Mouse (Mus musculus) intestine, embryonic 14.5 days (tissue): Measurements from ENCODE around the gene Edem3. TPM values are rescaled to one million over a fixed set of nuclear protein-coding genes. Genes with fewer than 3 reads are reported as not detected.

ENCODE experiments used
- ATAC-seq: fragments of 200-750 bp; cut with Nextera tagmentation; replicated peaks from 2 replicates; pipeline ENCODE4 v1.8.0; 2017; ENCODE audit warnings: low read depth, moderate number of reproducible peaks, moderate TSS enrichment, moderate library complexity; ENCODE audit not compliant: low FRiP score, low TSS enrichment
- DNase-seq: peaks from one replicate; pipeline ENCODE4 v3.0.0-alpha.2; 2018; ENCODE audit warnings: low spot score
- H3K27ac ChIP-seq: fragments of 300-500 bp; sonication (generic); 2 replicates; pipeline ENCODE4 v1.5.1; 2014; ENCODE audit warnings: low read depth, mild to moderate bottlenecking, control low read depth
- H3K27me3 ChIP-seq: fragments of 300-500 bp; sonication (generic); replicated peaks from 2 replicates; pipeline ENCODE4 v1.6.1; 2014; ENCODE audit warnings: low read length, control low read depth; ENCODE audit not compliant: control insufficient read depth, insufficient read depth
- H3K36me3 ChIP-seq: fragments of 300-500 bp; sonication (generic); 2 replicates; pipeline ENCODE4 v1.6.1; 2014; ENCODE audit warnings: low read length, control low read depth; ENCODE audit not compliant: control insufficient read depth, insufficient read depth
- H3K4me1 ChIP-seq: fragments of 300-500 bp; sonication (generic); replicated peaks from 2 replicates; pipeline ENCODE4 v1.6.1; 2014; ENCODE audit warnings: low read length, control low read depth, mixed read lengths; ENCODE audit not compliant: control insufficient read depth, insufficient read depth
- H3K4me2 ChIP-seq: fragments of 300-500 bp; sonication (generic); 2 replicates; pipeline ENCODE4 v1.6.1; 2014; ENCODE audit warnings: low read length
- H3K4me3 ChIP-seq: fragments of 300-500 bp; sonication (generic); 2 replicates; pipeline ENCODE4 v1.5.1; 2014; ENCODE audit warnings: low read depth, low read length, control low read depth, mixed read lengths
- H3K9ac ChIP-seq: fragments of 300-500 bp; sonication (generic); 2 replicates; pipeline ENCODE4 v1.6.1; 2014; ENCODE audit warnings: mild to moderate bottlenecking, low read length
- H3K9me3 ChIP-seq: fragments of 300-500 bp; sonication (generic); 2 replicates; pipeline ENCODE4 v1.6.1; 2016; ENCODE audit warnings: low read length, control low read depth; ENCODE audit not compliant: control insufficient read depth
- WGBS: fragments of 180-500 bp; shearing (Covaris S2); extraction: QIAGEN DNeasy Blood & Tissue Kit; methylation state at CpG from one replicate; pipeline ENCODE4 v1.1.7; 2014; 5-methylcytosine and 5-hydroxymethylcytosine counted together
- polyA plus RNA-seq: library from polyadenylated mRNA; unstranded; fragments of >200 nt; fragmentation: Nextera tagmentation; extraction: Ambion mirVana; gene quantifications from 2 replicates; pipeline ENCODE4 v1.2.1, GENCODE M21; 2014

Gene Edem3
- 17.1 and 19.0 TPM in 2 replicates for polyA plus RNA-seq

- Histone ChIP-seq H3K36me3 (0 out of 2 replicates have a peak, but pooled peaks cover 3% of the 10 kb centered on the region), H3K4me3 (peak within 1 kb of the TSS; percentile 97), H3K4me1 (peaks cover 13% of the 10 kb centered on the region; the same call in 1 of the 2 replicates), H3K4me2 (peak within 1 kb of the TSS; percentile 88), H3K9ac (peak within 1 kb of the TSS; percentile 61), H3K9me3 (no peaks in the 10 kb centered on the region), H3K27me3 (no peaks in the 10 kb centered on the region), H3K27ac (peak within 1 kb of the TSS; percentile 44)
- WGBS, result under 1% methylated on average over 63 of the region's 64 CpGs
- peak; percentile 96 for DNase-seq
- peak; percentile 99 for ATAC-seq
Measured at GRCm38 (mm10) chr1:151754881-151755659, at the start of gene Edem3. Gene Edem3 (plus strand): TSS chr1:151755371.

GRCm38 (mm10) chr1:151705723-151706396, 49.3 kb upstream of the Edem3 start:
- H3K27ac ChIP-seq, result no peak overlapping the region
- WGBS, result 28% methylated on average over 11 of the region's 11 CpGs

DNA sequence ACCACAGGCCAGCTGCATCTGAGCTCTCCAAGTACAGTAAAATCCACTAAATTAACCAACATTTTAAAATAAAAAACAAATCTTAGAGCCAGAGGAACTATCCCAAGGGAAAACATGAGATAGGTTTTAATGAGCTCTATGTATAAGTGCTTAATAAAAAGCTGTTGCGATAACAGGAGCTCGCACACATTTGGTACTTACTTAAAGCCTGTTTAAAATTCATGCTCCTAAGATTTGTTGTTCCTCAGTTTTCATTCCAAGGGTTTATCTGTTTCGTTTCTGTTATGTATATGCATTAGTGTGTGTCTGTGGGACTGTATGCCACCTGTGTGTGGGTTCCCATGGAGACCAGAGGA, 48.8 kb upstream of the Edem3 start:
- no peaks in the 10 kb centered on the region for H3K36me3 ChIP-seq
- H3K9me3 ChIP-seq, result no peaks in the 10 kb centered on the region
- H3K9ac ChIP-seq, result no peak overlapping the region
- H3K4me1 ChIP-seq, result peaks cover 9% of the 10 kb centered on the region
- WGBS, result 81% methylated on average over 3 of the region's 3 CpGs
- H3K27ac ChIP-seq, result no peak overlapping the region
- H3K4me3 ChIP-seq, result no peak overlapping the region
- DNase-seq (no peak), ATAC-seq (no peak)
- H3K4me2 ChIP-seq, result no peak overlapping the region
- 0 out of 2 replicates have a peak, but pooled peaks cover 3% of the 10 kb centered on the region for H3K27me3 ChIP-seq

More at GRCm38 (mm10) chr1:151705723-151706396, 49.3 kb upstream of the Edem3 start:
- no peak overlapping the region for H3K4me2 ChIP-seq
- no peaks in the 10 kb centered on the region for H3K36me3 ChIP-seq
- DNase-seq (peak; percentile 89), ATAC-seq (peak; percentile 70)
- H3K9me3 ChIP-seq, result no peaks in the 10 kb centered on the region
- H3K4me1 ChIP-seq, result peaks cover 9% of the 10 kb centered on the region
- H3K9ac ChIP-seq, result no peak overlapping the region
- H3K4me3 ChIP-seq, result no peak overlapping the region
- 0 out of 2 replicates have a peak, but pooled peaks cover 5% of the 10 kb centered on the region for H3K27me3 ChIP-seq

DNA sequence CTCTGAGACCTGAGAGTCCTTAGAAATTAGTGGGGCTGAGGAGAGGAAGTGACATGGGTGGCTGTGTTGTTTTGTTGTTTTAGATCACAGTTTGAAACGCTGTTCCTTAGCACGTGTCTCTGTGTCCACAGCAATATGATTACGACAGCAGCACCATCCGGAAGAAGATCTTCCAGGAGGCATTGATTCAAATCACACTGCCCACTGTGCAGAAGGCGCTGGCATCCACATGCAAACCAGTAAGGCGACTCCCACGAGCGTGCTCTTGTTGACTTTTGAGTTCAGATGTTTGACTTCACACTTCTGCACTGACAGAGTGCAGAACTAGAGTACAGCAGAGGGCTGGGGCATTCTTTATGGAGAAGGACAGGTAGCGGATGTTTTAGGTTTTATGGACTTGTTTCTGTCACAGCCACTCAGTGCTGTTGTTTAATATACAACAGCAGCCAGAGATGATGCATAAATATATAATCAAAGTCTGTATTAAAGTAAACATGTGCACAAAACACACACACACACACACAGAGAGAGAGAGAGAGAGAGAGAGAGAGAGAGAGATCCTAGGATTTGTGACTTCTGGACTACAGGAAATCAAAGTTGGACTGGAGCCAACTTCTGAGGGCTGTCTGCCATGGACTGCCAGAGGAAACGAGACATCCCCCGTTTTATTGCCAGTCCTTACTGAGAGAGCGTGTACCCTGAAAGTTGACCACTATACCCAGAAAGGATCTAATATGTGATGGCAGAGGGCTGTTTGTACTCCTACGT, 46.0 kb upstream of the Edem3 start:
- H3K9me3 ChIP-seq, result no peaks in the 10 kb centered on the region
- H3K27me3 ChIP-seq, result 0 out of 2 replicates have a peak, but pooled peaks cover 2% of the 10 kb centered on the region
- no peak; the same call in 1 of the 2 replicates for ATAC-seq
- WGBS, result 21% methylated on average over 13 of the region's 13 CpGs
- H3K27ac ChIP-seq, result no peak overlapping the region
- H3K9ac ChIP-seq, result no peak overlapping the region
- peak overlapping the region; percentile 1; the same call in 1 of the 2 replicates for H3K4me2 ChIP-seq
- DNase-seq, result peak; percentile 63
- H3K4me1 ChIP-seq, result peaks cover 9% of the 10 kb centered on the region
- H3K36me3 ChIP-seq, result no peaks in the 10 kb centered on the region
- H3K4me3 ChIP-seq, result no peak overlapping the region

DNA sequence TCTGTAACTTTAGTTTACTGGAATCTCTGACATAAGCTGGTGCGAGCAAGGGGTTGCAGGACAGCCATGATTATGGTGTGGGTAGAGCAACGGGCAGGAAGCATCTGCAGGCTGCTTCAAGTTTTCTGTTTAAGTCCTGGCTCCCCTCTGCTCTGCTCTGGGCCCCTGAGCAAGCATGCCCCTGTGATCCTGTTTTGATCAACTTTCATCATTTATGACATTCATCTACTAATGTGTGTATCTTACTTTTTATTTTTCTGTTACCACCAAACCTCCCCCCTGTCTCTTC, 45.5 kb upstream of the Edem3 start:
- Histone ChIP-seq H3K9ac (no peak overlapping the region), H3K4me1 (peaks cover 9% of the 10 kb centered on the region), H3K9me3 (no peaks in the 10 kb centered on the region), H3K27me3 (0 out of 2 replicates have a peak, but pooled peaks cover 2% of the 10 kb centered on the region), H3K4me2 (peak overlapping the region; percentile 1; the same call in 1 of the 2 replicates), H3K36me3 (no peaks in the 10 kb centered on the region), H3K27ac (no peak overlapping the region), H3K4me3 (no peak overlapping the region)
- WGBS, result 29% methylated on average over 2 of the region's 2 CpGs
- ATAC-seq (no peak), DNase-seq (no peak)

- H3K36me3 ChIP-seq, result no peaks in the 10 kb centered on the region
- no peak overlapping the region for H3K9ac ChIP-seq
- 0 out of 2 replicates have a peak, but pooled peaks cover under 1% of the 10 kb centered on the region for H3K27me3 ChIP-seq
- H3K4me1 ChIP-seq, result peaks cover 9% of the 10 kb centered on the region
- ATAC-seq, result no peak
- H3K4me2 ChIP-seq, result no peak overlapping the region
- DNase-seq, result no peak
- no peak overlapping the region for H3K4me3 ChIP-seq
- H3K27ac ChIP-seq, result no peak overlapping the region
- 48% methylated on average over 5 of the region's 5 CpGs for WGBS
- no peaks in the 10 kb centered on the region for H3K9me3 ChIP-seq
Measured at GRCm38 (mm10) chr1:151710424-151711055, 44.6 kb upstream of the Edem3 start.

- no peak overlapping the region for H3K9ac ChIP-seq
- no peak for DNase-seq
- peaks cover 9% of the 10 kb centered on the region for H3K4me1 ChIP-seq
- H3K9me3 ChIP-seq, result no peaks in the 10 kb centered on the region
- H3K27me3 ChIP-seq, result no peaks in the 10 kb centered on the region
- WGBS, result 71% methylated on average over 7 of the region's 7 CpGs
- H3K4me3 ChIP-seq, result no peak overlapping the region
- no peak overlapping the region for H3K4me2 ChIP-seq
- H3K36me3 ChIP-seq, result no peaks in the 10 kb centered on the region
- no peak overlapping the region for H3K27ac ChIP-seq
- no peak for ATAC-seq
Measured at GRCm38 (mm10) chr1:151711062-151711461, 44.1 kb upstream of the Edem3 start.

GRCm38 (mm10) chr1:151712664-151713063, 42.5 kb upstream of the Edem3 start:
- H3K4me1 ChIP-seq, result peaks cover 9% of the 10 kb centered on the region
- WGBS, result 57% methylated on average over 5 of the region's 5 CpGs
- no peaks in the 10 kb centered on the region for H3K9me3 ChIP-seq
- no peak overlapping the region for H3K4me2 ChIP-seq
- no peak overlapping the region for H3K9ac ChIP-seq
- H3K27me3 ChIP-seq, result no peaks in the 10 kb centered on the region
- no peak for ATAC-seq
- no peak for DNase-seq
- H3K27ac ChIP-seq, result no peak overlapping the region
- H3K36me3 ChIP-seq, result no peaks in the 10 kb centered on the region
- H3K4me3 ChIP-seq, result no peak overlapping the region
